Mouse (Mus musculus) central nervous system, embryonic 18 days (tissue): Measurements from ENCODE around the gene Arpp19. TPM values are rescaled to one million over a fixed set of nuclear protein-coding genes. Genes with fewer than 3 reads are reported as not detected.

ENCODE experiments used
- polyA plus RNA-seq: library from polyadenylated mRNA; depleted of rRNA; stranded (reverse); fragments of >200 nt; gene quantifications from 2 replicates; pipeline ENCODE4 v1.2.3, GENCODE M21; 2012; rRNA removed

Arpp19 gene
- polyA plus RNA-seq: 85.2 and 87.3 TPM in 2 replicates

DNA sequence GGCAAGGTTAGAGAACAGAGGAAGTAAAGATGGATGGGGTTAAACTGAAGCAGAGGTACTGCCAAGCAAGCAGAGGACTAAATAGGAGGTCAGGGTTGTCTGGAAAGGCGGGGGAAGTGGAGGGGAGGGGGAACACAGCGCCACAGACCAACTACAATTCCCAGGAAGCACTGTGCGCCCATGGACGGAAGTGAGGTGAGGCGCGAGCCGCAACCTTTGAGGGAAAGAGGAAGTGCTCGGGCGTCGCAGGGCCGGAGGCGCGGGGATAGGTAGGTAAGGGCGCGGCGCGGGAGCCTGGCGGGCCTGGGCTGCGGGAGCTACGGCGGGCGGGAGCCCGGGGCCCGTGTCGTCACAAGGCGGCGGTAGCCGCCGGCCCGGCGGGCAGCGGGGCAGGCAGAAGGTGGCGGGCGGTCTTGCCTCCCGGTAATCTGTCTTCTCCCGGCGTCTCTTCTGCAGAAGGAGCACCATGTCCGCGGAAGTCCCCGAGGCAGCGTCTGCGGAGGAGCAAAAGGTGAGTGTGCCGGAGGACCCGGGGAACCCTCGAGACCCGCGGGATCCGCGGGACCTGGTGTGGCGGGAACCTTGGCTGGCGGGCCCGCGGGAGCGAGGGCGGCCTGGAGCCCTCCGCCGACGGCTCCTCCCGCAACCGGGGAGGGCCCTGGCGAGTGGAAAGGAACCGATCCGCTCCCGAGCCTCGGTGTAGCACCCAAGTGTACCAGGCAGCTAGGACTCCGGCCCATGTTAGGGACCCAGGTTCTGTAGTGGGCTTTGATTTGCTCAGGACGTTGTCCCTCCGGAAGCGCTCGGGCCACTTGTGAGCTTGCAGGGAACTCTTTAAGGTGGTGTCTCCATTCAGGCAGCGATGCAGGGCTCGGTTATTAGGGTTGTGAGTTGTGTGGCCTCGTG, at the start of gene Arpp19:
Gene Arpp19 (plus strand): TSS at position 164 of the 906 bp plus-strand sequence.

GRCm38 (mm10) chr9:75070457-75071028, 33.1 kb downstream of the Arpp19 start, which contains the start of gene Myo5a:
Gene Myo5a (plus strand): TSS chr9:75071015.

Other genes starting within 250 kb of the Arpp19 start
- gene Onecut1, start 175.7 kb upstream of the Arpp19 start, polyA plus RNA-seq: 0.97 and 1.2 TPM in 2 replicates
- gene Fam214a, start 84.7 kb upstream of the Arpp19 start, polyA plus RNA-seq: 19.9 and 21.5 TPM in 2 replicates
- gene Myo5a, start 33.4 kb downstream of the Arpp19 start, polyA plus RNA-seq: 56.5 and 56.7 TPM in 2 replicates
- gene Myo5c, start 194.4 kb downstream of the Arpp19 start, polyA plus RNA-seq: 0.34 and 0.57 TPM in 2 replicates